Mouse (Mus musculus): ENCODE measurements at regions not wholly inside any gene's neighbourhood (a gene's known extent, or its start where the extent isn't known, plus 50 kb on each side); places are given as distances from the start of the nearest gene placed in this dataset.

GRCm38 (mm10) chr4:56419122-56419913, 320.6 kb upstream of the Gm26657 start:
- intact Hi-C loops (cut with DNase I), result no loop called here
- Histone ChIP-seq H3K27ac (no peak overlapping the region), H3K4me3 (no peak overlapping the region)
- no peak for TF ChIP-seq CTCF (IDR thresholded peaks at IDR 0.05)
- no peak for DNase-seq (ENCODE audit: extremely low spot score in 1 of 2, low spot score in 2 of 2)

GRCm38 (mm10) chr4:56411024-56411636, 328.7 kb upstream of the Gm26657 start:
- TF ChIP-seq CTCF (IDR thresholded peaks at IDR 0.05), result no peak
- DNase-seq (ENCODE audit: extremely low spot score in 1 of 2, low spot score in 2 of 2), result no peak
- intact Hi-C loops (cut with DNase I), result no loop called here
- no peak overlapping the region for H3K4me3 ChIP-seq
- no peak overlapping the region for H3K27ac ChIP-seq

- H3K27ac ChIP-seq, result no peak overlapping the region
- intact Hi-C loops (cut with DNase I), result no loop called here
- DNase-seq (ENCODE audit: extremely low spot score in 1 of 2, low spot score in 2 of 2), result no peak
- no peak overlapping the region for H3K4me3 ChIP-seq
- TF ChIP-seq CTCF (IDR thresholded peaks at IDR 0.05), result no peak
Observed at GRCm38 (mm10) chr4:56393793-56394192, 346.1 kb upstream of the Gm26657 start.

GRCm38 (mm10) chr4:56387051-56387450, 352.8 kb upstream of the Gm26657 start:
- Histone ChIP-seq H3K27ac (no peak overlapping the region), H3K4me3 (no peak overlapping the region)
- TF ChIP-seq CTCF (IDR thresholded peaks at IDR 0.05), result no peak
- no peak for DNase-seq (ENCODE audit: extremely low spot score in 1 of 2, low spot score in 2 of 2)
- intact Hi-C loops (cut with DNase I), result no loop called here

GRCm38 (mm10) chr4:56375745-56376144, 364.1 kb upstream of the Gm26657 start:
- H3K27ac ChIP-seq, result no peak overlapping the region
- DNase-seq (ENCODE audit: extremely low spot score in 1 of 2, low spot score in 2 of 2), result no peak
- no peak overlapping the region for H3K4me3 ChIP-seq
- no peak for TF ChIP-seq CTCF (IDR thresholded peaks at IDR 0.05)
- intact Hi-C loops (cut with DNase I), result no loop called here

- TF ChIP-seq CTCF (IDR thresholded peaks at IDR 0.05), result peak; percentile 24
- intact Hi-C loops (cut with DNase I), result no loop called here
- DNase-seq (ENCODE audit: extremely low spot score in 1 of 2, low spot score in 2 of 2), result no peak
- no peak overlapping the region for H3K4me3 ChIP-seq
- no peak overlapping the region for H3K27ac ChIP-seq
Observed at GRCm38 (mm10) chr4:56374466-56374865, 365.4 kb upstream of the Gm26657 start.

GRCm38 (mm10) chr4:56373746-56374145, 366.1 kb upstream of the Gm26657 start:
- H3K27ac ChIP-seq, result no peak overlapping the region
- H3K4me3 ChIP-seq, result no peak overlapping the region
- TF ChIP-seq CTCF (IDR thresholded peaks at IDR 0.05), result no peak
- intact Hi-C loops (cut with DNase I), result no loop called here
- DNase-seq (ENCODE audit: extremely low spot score in 1 of 2, low spot score in 2 of 2), result no peak

GRCm38 (mm10) chr4:56373167-56373566, 366.7 kb upstream of the Gm26657 start:
- intact Hi-C loops (cut with DNase I), result no loop called here
- TF ChIP-seq CTCF (IDR thresholded peaks at IDR 0.05), result no peak
- no peak for DNase-seq (ENCODE audit: extremely low spot score in 1 of 2, low spot score in 2 of 2)
- Histone ChIP-seq H3K4me3 (no peak overlapping the region), H3K27ac (no peak overlapping the region)

GRCm38 (mm10) chr4:56372711-56373110, 367.2 kb upstream of the Gm26657 start:
- H3K4me3 ChIP-seq, result no peak overlapping the region
- DNase-seq (ENCODE audit: extremely low spot score in 1 of 2, low spot score in 2 of 2), result no peak
- intact Hi-C loops (cut with DNase I), result no loop called here
- TF ChIP-seq CTCF (IDR thresholded peaks at IDR 0.05), result no peak
- no peak overlapping the region for H3K27ac ChIP-seq

- H3K4me3 ChIP-seq, result no peak overlapping the region
- TF ChIP-seq CTCF (IDR thresholded peaks at IDR 0.05), result no peak
- intact Hi-C loops (cut with DNase I), result loop anchor here (5.0 kb wide), 4 partner anchors 107 to 837 kb away; no protein-coding TSS in a partner anchor
- no peak overlapping the region for H3K27ac ChIP-seq
- DNase-seq (ENCODE audit: extremely low spot score in 1 of 2, low spot score in 2 of 2), result no peak
Observed at GRCm38 (mm10) chr4:56364594-56364993, 375.3 kb upstream of the Gm26657 start.

GRCm38 (mm10) chr4:56362121-56362520, 377.7 kb upstream of the Gm26657 start:
- DNase-seq (ENCODE audit: extremely low spot score in 1 of 2, low spot score in 2 of 2), result no peak
- Histone ChIP-seq H3K4me3 (no peak overlapping the region), H3K27ac (no peak overlapping the region)
- intact Hi-C loops (cut with DNase I), result loop anchor here (5.0 kb wide), 4 partner anchors 105 to 835 kb away; no protein-coding TSS in a partner anchor
- peak; percentile 65 for TF ChIP-seq CTCF (IDR thresholded peaks at IDR 0.05)

- no peak for TF ChIP-seq CTCF (IDR thresholded peaks at IDR 0.05)
- no peak overlapping the region for H3K4me3 ChIP-seq
- no peak overlapping the region for H3K27ac ChIP-seq
- DNase-seq (ENCODE audit: extremely low spot score in 1 of 2, low spot score in 2 of 2), result no peak
- intact Hi-C loops (cut with DNase I), result no loop called here
Observed at GRCm38 (mm10) chr4:56349216-56349615, 390.7 kb upstream of the Gm26657 start.

- DNase-seq (ENCODE audit: extremely low spot score in 1 of 2, low spot score in 2 of 2), result no peak
- intact Hi-C loops (cut with DNase I), result no loop called here
Observed at GRCm38 (mm10) chr4:56325156-56325555, 414.7 kb upstream of the Gm26657 start.

More at GRCm38 (mm10) chr4:56325156-56325555, 414.7 kb upstream of the Gm26657 start:
- no peak overlapping the region for H3K4me3 ChIP-seq
- TF ChIP-seq CTCF (IDR thresholded peaks at IDR 0.05), result no peak
- H3K27ac ChIP-seq, result no peak overlapping the region
